Mouse (Mus musculus): ENCODE measurements around the gene Rhof.
A peak's percentile ranks its signal among the peaks of the same experiment; 100 is the strongest.

The Rhof gene

GRCm38 (mm10) chr5:123132308-123133071, at the start of gene Rhof:
Gene Rhof (minus strand): TSS chr5:123132692.
- DNase-seq (ENCODE audit: low spot score), result peak; percentile 86

GRCm38 (mm10) chr5:123181536-123181935, 49.0 kb upstream of the Rhof start:
- DNase-seq (ENCODE audit: low spot score), result no peak

GRCm38 (mm10) chr5:123180390-123180789, 47.9 kb upstream of the Rhof start:
- no peak for DNase-seq (ENCODE audit: low spot score)

- no peak for DNase-seq (ENCODE audit: low spot score)
Measured at GRCm38 (mm10) chr5:123178792-123179191, 46.3 kb upstream of the Rhof start.

- peak; percentile 94 for DNase-seq (ENCODE audit: low spot score)
Measured at GRCm38 (mm10) chr5:123171646-123172350, 39.3 kb upstream of the Rhof start.

- DNase-seq (ENCODE audit: low spot score), result no peak
Measured at GRCm38 (mm10) chr5:123170365-123170764, 37.9 kb upstream of the Rhof start.

GRCm38 (mm10) chr5:123169284-123169683, 36.8 kb upstream of the Rhof start, which contains the start of gene Psmd9:
Gene Psmd9 (plus strand): TSS chr5:123169413.
- DNase-seq (ENCODE audit: low spot score), result no peak

- no peak for DNase-seq (ENCODE audit: low spot score)
Measured at GRCm38 (mm10) chr5:123167591-123167990, 35.1 kb upstream of the Rhof start.

- no peak for DNase-seq (ENCODE audit: low spot score)
Measured at GRCm38 (mm10) chr5:123166437-123166836, 33.9 kb upstream of the Rhof start.

GRCm38 (mm10) chr5:123162942-123163341, 30.4 kb upstream of the Rhof start:
- DNase-seq (ENCODE audit: low spot score), result no peak

GRCm38 (mm10) chr5:123160341-123160740, 27.8 kb upstream of the Rhof start:
- DNase-seq (ENCODE audit: low spot score), result no peak

GRCm38 (mm10) chr5:123159866-123160265, 27.4 kb upstream of the Rhof start:
- DNase-seq (ENCODE audit: low spot score), result no peak

GRCm38 (mm10) chr5:123159446-123159845, 27.0 kb upstream of the Rhof start:
- no peak for DNase-seq (ENCODE audit: low spot score)

- DNase-seq (ENCODE audit: low spot score), result no peak
Measured at GRCm38 (mm10) chr5:123157972-123158371, 25.5 kb upstream of the Rhof start.

GRCm38 (mm10) chr5:123156763-123157162, 24.3 kb upstream of the Rhof start:
- DNase-seq (ENCODE audit: low spot score), result no peak

GRCm38 (mm10) chr5:123155425-123155824, 22.9 kb upstream of the Rhof start:
- DNase-seq (ENCODE audit: low spot score), result peak; percentile 81

GRCm38 (mm10) chr5:123152901-123153300, 20.4 kb upstream of the Rhof start:
- no peak for DNase-seq (ENCODE audit: low spot score)

- no peak for DNase-seq (ENCODE audit: low spot score)
Measured at GRCm38 (mm10) chr5:123151707-123152362, 19.3 kb upstream of the Rhof start.

- no peak for DNase-seq (ENCODE audit: low spot score)
Measured at GRCm38 (mm10) chr5:123151077-123151476, 18.6 kb upstream of the Rhof start.

- no peak for DNase-seq (ENCODE audit: low spot score)
Measured at GRCm38 (mm10) chr5:123150641-123151040, 18.1 kb upstream of the Rhof start.

GRCm38 (mm10) chr5:123149451-123150400, 17.2 kb upstream of the Rhof start:
- DNase-seq (ENCODE audit: low spot score), result peak; percentile 90

Data from embryo, embryonic 10 days (tissue).